Mouse (Mus musculus) midbrain, embryonic 13.5 days (tissue): ENCODE measurements around the gene 1600002K03Rik. TPM values are rescaled to one million over a fixed set of nuclear protein-coding genes. Genes with fewer than 3 reads are reported as not detected.

Experiments
- ATAC-seq: fragments of 200-750 bp; cut with Nextera tagmentation; 2 replicates; pipeline ENCODE4 v1.8.0; 2017; ENCODE audit warnings: mild to moderate bottlenecking, moderate TSS enrichment, moderate library complexity
- H3K27ac ChIP-seq: fragments of 300-500 bp; sonication (generic); 2 replicates; pipeline ENCODE4 v1.5.1; 2015; ENCODE audit warnings: inconsistent platforms, mild to moderate bottlenecking, moderate library complexity
- H3K27me3 ChIP-seq: fragments of 300-500 bp; sonication (generic); 2 replicates; pipeline ENCODE4 v1.6.1; 2015; ENCODE audit warnings: mild to moderate bottlenecking, inconsistent platforms
- H3K36me3 ChIP-seq: fragments of 300-500 bp; sonication (generic); 2 replicates; pipeline ENCODE4 v1.6.1; 2015; ENCODE audit warnings: mild to moderate bottlenecking, inconsistent platforms
- H3K4me1 ChIP-seq: fragments of 300-500 bp; sonication (generic); replicated peaks from 2 replicates; pipeline ENCODE4 v1.6.1; 2015; ENCODE audit warnings: inconsistent platforms
- H3K4me2 ChIP-seq: fragments of 300-500 bp; sonication (generic); replicated peaks from 2 replicates; pipeline ENCODE4 v1.6.1; 2015; ENCODE audit warnings: moderate library complexity, mild to moderate bottlenecking, inconsistent platforms
- H3K4me3 ChIP-seq: fragments of 300-500 bp; sonication (generic); replicated peaks from 2 replicates; pipeline ENCODE4 v1.5.1; 2015; ENCODE audit warnings: mild to moderate bottlenecking, inconsistent platforms
- H3K9ac ChIP-seq: fragments of 300-500 bp; sonication (generic); replicated peaks from 2 replicates; pipeline ENCODE4 v1.6.1; 2015; ENCODE audit warnings: mild to moderate bottlenecking, inconsistent platforms
- H3K9me3 ChIP-seq: fragments of 300-500 bp; sonication (generic); 2 replicates; pipeline ENCODE4 v1.6.1; 2016; ENCODE audit warnings: mild to moderate bottlenecking, inconsistent platforms
- WGBS: fragments of 180-500 bp; shearing (Covaris S2); methylation state at CpG from one replicate; pipeline ENCODE4 v1.1.7; 2015; 5-methylcytosine and 5-hydroxymethylcytosine counted together
- polyA plus RNA-seq: library from polyadenylated mRNA; unstranded; fragments of >200 nt; fragmentation: Nextera tagmentation; extraction: Ambion mirVana; gene quantifications from 2 replicates; pipeline ENCODE4 v1.2.1, GENCODE M21; 2015

The 1600002K03Rik gene
- 11.9 and 14.5 TPM in 2 replicates for polyA plus RNA-seq

DNA sequence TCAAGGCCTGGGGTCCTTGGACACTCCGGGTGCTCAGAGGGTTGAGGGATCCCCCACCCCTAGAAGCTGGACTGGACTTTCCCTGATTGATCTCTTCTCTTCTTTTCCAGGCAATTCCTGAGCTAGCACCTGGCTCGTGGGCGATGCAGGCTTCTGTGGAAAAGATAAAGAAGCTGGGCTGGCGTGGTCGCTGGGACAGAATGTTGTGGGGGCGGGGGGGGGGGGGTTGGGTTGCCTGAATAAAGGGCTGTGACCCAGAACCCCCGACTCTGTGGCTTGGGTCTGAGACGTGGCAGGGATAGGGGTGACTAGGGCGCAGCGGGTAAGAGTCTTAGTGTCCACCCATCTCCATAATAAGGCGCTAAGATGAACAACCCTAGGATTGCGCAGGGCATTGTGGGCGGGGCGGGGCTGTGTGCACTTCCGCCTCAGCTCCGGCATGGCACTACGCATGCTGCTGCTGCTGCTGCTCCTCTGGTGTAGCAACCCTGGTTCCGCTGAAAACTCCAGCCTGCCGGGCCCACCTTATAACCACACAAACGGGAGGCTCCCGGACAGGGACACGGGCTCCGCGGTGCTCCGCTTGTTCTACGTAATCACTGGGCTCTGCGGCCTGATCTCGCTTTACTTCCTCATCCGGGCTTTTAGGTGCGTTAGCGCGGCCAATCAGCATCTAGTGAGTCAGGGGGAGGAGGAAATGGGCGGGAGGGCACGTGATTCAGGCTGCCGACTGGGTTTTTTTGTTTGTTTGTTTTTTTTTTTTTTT is at the start of gene 1600002K03Rik:
1600002K03Rik (plus strand) TSS at position 418 of the 766 bp plus-strand sequence.
- Histone ChIP-seq H3K4me3 (peak within 1 kb of the TSS; percentile 46), H3K9ac (peak within 1 kb of the TSS; percentile 64), H3K4me1 (peaks cover 74% of the 10 kb centered on the region), H3K27me3 (no peaks in the 10 kb centered on the region), H3K9me3 (no peaks in the 10 kb centered on the region), H3K27ac (peak within 1 kb of the TSS; percentile 85), H3K36me3 (peaks cover 28% of the 10 kb centered on the region), H3K4me2 (peak within 1 kb of the TSS; percentile 64)
- peak; percentile 68 for ATAC-seq
- WGBS, result 10% methylated on average over 33 of the region's 35 CpGs

DNA sequence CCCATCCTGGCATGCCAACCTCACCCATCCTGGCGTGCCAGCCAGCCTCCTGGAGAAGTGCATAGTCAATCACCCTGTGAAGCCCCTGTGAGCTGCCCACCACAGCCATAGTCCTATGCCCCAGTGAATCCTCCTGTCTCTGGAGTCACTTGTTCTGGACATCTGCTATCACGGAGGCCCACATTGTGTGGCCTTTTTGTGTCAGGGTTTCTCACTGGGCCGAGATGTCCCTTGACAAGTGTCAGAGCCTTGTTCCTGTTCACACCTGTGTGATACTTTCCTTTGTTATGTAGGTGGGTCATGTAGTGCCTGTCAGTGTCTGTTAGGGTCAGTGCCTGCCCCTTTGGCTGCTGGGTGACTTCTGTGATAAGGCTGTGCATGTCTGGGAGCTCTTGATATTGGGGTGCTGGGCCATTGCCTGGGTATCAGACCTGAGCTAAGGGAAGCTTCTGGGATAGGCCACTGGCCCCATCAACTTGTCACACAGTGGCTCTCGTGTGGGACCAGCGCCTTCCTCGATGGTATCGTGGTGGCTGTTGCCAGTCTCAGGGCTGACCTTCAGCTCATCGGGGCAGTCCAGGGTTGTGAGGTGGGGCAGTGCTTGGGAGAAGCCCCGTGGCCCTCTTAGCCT is 48.7 kb upstream of the 1600002K03Rik start:
- H3K27ac ChIP-seq, result no peak overlapping the region
- peaks cover 72% of the 10 kb centered on the region for H3K36me3 ChIP-seq
- whole genome bisulfite sequencing, result 93% methylated on average over 9 of the region's 9 CpGs
- H3K27me3 ChIP-seq, result no peaks in the 10 kb centered on the region
- no peak overlapping the region for H3K9ac ChIP-seq
- no peak overlapping the region for H3K4me3 ChIP-seq
- H3K4me2 ChIP-seq, result no peak overlapping the region
- no peak for ATAC-seq
- H3K4me1 ChIP-seq, result peaks cover 13% of the 10 kb centered on the region
- no peaks in the 10 kb centered on the region for H3K9me3 ChIP-seq

DNA sequence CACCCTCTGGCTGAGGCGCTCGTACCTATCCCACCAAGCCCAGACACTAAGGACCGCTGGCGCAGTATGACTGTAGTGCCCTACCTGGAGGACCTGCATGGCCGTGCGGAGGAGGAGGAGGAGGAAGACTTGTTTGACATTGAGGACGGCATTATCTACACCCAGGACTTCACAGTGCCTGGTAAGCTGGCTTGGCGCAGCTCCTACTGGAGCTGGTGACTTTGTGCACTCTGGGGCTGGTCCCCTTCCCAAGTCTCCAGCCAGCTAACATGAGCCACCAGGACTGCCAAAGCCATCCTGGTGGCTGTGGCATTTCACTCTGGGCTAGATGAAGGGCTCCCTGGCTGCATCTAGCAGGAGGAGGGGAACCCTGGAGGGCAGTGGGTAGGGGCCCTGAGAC is 44.8 kb upstream of the 1600002K03Rik start:
- Histone ChIP-seq H3K36me3 (peaks cover 87% of the 10 kb centered on the region), H3K9me3 (no peaks in the 10 kb centered on the region), H3K4me1 (peaks cover 18% of the 10 kb centered on the region), H3K27ac (no peak overlapping the region), H3K27me3 (peaks cover 4% of the 10 kb centered on the region; the same call in 1 of the 2 replicates), H3K4me2 (no peak overlapping the region), H3K4me3 (no peak overlapping the region), H3K9ac (no peak overlapping the region)
- 93% methylated on average over 8 of the region's 8 CpGs for WGBS
- no peak for ATAC-seq

DNA sequence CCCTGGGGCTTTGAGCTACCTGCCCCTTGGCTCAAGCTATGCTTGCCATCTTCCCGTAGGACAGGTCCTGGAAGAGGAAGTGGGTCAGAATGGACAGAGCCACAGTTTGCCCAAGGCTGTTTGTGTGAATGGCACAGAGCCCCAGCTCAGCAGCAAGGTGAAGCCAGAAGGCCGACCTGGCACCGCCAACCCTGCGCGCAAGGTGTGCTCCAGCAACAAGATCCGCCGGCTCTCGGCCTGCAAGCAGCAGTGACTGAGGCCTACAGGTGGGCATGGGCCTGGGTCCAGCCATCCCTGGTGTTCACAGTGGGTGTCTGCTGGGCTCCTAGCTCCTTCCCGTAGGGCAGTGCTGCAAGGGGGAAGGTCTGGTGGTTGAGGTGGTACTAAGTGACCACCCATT is 42.9 kb upstream of the 1600002K03Rik start:
- Histone ChIP-seq H3K4me2 (no peak overlapping the region), H3K4me1 (peaks cover 24% of the 10 kb centered on the region), H3K4me3 (no peak overlapping the region), H3K27ac (no peak overlapping the region), H3K27me3 (peaks cover 4% of the 10 kb centered on the region; the same call in 1 of the 2 replicates), H3K9ac (no peak overlapping the region), H3K36me3 (peaks cover 100% of the 10 kb centered on the region), H3K9me3 (no peaks in the 10 kb centered on the region)
- WGBS, result 97% methylated on average over 7 of the region's 9 CpGs
- no peak for ATAC-seq

DNA sequence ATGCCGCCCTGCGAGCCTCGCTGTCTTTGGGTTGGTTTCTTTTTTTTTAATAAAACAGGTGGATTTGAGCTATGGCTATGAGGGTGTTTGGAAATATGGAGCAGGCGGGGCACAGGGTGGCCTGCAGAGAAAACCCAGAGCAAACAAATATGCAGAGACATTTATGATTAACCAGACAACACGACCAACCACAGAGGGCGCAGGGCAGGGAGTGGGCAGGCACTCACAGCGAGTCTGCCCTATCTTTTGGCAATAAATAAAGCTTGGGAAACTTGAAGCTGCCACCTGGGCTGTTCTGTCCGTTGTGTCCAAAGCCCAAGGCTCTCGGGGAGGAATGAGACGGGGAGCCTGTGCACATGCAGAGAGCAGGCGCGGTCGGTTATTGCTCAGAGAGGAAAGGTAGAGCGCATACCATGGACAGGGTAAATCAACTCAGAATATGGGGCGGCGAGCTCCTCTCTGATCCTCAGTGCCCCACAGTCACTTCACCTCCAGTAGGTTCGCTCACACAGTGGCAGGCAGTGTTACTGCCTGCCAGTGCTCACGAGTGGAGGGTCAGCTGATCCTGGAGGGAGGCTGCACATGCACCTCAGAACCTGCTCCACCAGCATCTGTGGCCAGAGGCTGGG is 42.2 kb upstream of the 1600002K03Rik start:
- Histone ChIP-seq H3K36me3 (peaks cover 100% of the 10 kb centered on the region), H3K4me3 (no peak overlapping the region), H3K4me2 (no peak overlapping the region), H3K4me1 (peaks cover 24% of the 10 kb centered on the region), H3K27me3 (peaks cover 9% of the 10 kb centered on the region), H3K9ac (no peak overlapping the region), H3K27ac (no peak overlapping the region), H3K9me3 (no peaks in the 10 kb centered on the region)
- 87% methylated on average over 18 of the region's 18 CpGs for WGBS
- ATAC-seq, result 0 out of 2 replicates have a peak, but pooled peaks have one; percentile 7

DNA sequence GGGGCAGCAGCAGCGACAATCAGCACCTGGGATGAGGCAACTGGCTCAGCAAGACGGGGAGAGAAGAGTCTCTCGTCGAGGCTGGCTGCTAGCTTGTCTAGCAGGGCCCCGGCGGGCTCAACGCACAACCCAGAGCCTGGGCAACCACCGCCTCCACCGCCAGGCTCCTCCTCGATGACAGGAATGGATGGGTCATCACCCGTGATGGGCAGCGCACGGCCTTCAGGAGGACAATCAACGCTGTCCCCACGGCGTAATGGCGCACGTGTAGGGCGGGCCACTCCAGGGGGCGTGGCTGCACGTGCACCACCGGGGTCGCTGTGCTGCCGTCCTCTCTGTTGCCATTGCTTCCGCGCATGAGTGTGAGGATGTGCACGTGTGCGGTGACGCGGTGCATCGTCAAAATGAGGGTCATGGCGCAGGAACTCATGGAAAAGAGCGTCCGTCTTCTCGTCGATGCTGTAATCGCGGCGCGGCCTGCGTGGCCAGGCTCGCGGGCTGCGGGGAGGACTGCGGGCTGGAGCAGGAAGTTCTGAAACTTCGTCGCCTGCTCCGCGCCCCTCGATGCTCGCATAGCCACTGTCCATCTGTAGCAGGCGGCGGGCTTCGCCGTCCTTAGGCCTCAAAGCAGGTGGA is 41.3 kb upstream of the 1600002K03Rik start:
- Histone ChIP-seq H3K27ac (no peak overlapping the region; the same call in 1 of the 2 replicates), H3K36me3 (peaks cover 100% of the 10 kb centered on the region), H3K4me1 (peaks cover 28% of the 10 kb centered on the region), H3K9me3 (no peaks in the 10 kb centered on the region), H3K9ac (peak overlapping the region; percentile 53; the same call in 1 of the 2 replicates), H3K27me3 (peaks cover 18% of the 10 kb centered on the region), H3K4me3 (peak overlapping the region; percentile 14; the same call in 1 of the 2 replicates), H3K4me2 (peak overlapping the region; percentile 29)
- ATAC-seq, result peak; percentile 41
- 16% methylated on average over 55 of the region's 55 CpGs for WGBS

DNA sequence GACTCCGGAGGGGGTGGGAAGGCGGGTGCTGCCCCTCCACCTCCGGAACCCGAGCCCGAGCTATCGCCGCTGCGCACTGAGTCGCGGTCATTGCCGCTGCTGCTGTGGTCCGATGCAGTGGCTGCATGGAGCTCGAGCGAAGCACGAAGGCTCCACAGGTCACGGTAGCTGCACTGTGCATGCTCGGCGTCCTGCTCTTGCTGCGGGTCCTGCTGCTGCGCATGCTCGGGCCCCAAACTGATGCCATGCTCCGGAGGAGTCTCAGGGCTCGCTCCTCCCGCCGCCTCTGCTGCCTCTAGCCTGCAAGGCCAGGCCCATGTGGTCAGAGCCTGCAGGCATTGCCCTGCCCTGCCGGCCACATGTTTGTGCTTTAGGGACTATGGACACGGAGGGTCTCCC is 40.8 kb upstream of the 1600002K03Rik start:
- WGBS, result 26% methylated on average over 27 of the region's 27 CpGs
- Histone ChIP-seq H3K4me2 (peak overlapping the region; percentile 29), H3K27ac (no peak overlapping the region; the same call in 1 of the 2 replicates), H3K36me3 (peaks cover 95% of the 10 kb centered on the region), H3K27me3 (peaks cover 23% of the 10 kb centered on the region), H3K9ac (peak overlapping the region; percentile 53; the same call in 1 of the 2 replicates), H3K4me1 (peaks cover 33% of the 10 kb centered on the region), H3K9me3 (no peaks in the 10 kb centered on the region), H3K4me3 (peak overlapping the region; percentile 14; the same call in 1 of the 2 replicates)
- ATAC-seq, result no peak

DNA sequence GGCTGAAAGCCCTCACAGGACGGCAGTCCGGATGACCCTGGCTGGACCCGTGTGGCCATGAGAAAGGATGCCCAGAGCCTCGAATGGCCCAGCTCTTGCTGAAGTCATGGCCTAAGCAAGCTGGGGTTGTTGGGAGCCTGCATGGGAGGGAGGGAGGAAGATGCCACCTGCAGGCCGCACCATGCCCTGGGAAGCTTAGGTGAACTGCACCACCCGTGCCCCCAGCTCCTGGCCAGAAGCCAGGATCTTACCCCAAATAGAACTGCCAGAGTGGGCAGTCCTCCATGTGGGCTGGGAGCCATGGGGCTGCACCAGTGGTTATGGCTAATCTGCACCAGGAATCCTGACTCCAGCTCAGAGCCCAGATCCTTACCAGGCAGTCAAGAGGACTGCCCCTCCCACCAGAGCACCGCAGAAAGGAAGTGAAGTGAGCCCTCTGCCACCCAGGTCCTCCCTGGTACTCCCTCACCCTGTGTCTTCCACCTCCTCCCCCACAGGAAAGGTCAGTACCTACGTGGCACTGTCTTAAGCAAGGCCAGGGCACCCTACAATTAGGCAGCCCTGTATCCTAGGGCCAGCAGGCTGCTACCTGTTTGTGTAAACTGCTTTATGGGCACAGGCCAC is 39.4 kb upstream of the 1600002K03Rik start:
- peaks cover 81% of the 10 kb centered on the region for H3K36me3 ChIP-seq
- H3K4me1 ChIP-seq, result peaks cover 47% of the 10 kb centered on the region
- H3K9me3 ChIP-seq, result no peaks in the 10 kb centered on the region
- peaks cover 24% of the 10 kb centered on the region for H3K27me3 ChIP-seq
- H3K4me3 ChIP-seq, result no peak overlapping the region
- H3K9ac ChIP-seq, result no peak overlapping the region
- WGBS, result 74% methylated on average over 8 of the region's 8 CpGs
- H3K27ac ChIP-seq, result no peak overlapping the region
- no peak overlapping the region for H3K4me2 ChIP-seq
- ATAC-seq, result no peak

DNA sequence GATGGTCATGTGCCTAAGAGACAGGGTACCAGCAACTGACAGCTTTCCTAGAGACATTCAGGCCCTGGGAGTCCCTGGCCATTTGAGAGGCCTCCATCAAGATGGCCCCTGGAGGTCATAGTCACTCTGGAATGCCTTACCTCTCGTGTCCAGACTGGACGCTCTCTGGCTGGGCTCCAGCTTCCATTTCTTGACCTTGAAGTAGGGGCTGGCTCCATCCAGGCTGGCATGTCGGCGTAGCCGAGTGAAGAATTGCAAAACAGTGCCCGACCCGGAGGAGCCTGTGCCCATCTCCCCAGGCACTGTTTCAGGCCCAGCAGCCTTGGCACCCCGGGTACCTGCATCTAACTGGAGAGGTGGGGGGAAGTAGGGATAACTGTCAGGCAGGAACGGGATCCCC is 38.3 kb upstream of the 1600002K03Rik start:
- no peak overlapping the region for H3K4me2 ChIP-seq
- no peak overlapping the region for H3K9ac ChIP-seq
- peaks cover 70% of the 10 kb centered on the region for H3K36me3 ChIP-seq
- ATAC-seq, result no peak
- H3K27me3 ChIP-seq, result peaks cover 24% of the 10 kb centered on the region
- no peak overlapping the region for H3K27ac ChIP-seq
- no peaks in the 10 kb centered on the region for H3K9me3 ChIP-seq
- peaks cover 54% of the 10 kb centered on the region for H3K4me1 ChIP-seq
- H3K4me3 ChIP-seq, result no peak overlapping the region
- whole genome bisulfite sequencing, result 89% methylated on average over 9 of the region's 9 CpGs

DNA sequence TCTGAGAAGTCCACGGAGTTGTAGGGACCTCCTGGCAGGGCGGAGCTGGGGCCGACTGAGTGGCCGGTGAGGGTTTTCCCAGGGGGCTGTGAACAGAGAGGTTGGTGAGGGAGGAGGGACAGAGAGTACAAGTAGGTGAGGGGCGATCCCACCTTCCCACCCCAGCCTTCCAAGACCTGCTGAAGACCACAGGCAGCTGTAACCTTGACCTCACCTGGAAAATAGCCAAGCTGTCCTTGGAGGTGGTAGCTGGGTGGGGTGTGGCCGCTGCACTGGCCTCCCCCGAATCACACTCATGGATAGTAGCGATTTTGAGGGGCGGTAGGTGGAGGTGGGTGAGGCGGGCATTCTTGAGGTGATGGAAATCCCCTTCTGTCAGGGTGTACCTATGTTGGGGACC is 37.6 kb upstream of the 1600002K03Rik start:
- Histone ChIP-seq H3K27ac (no peak overlapping the region), H3K4me1 (peaks cover 57% of the 10 kb centered on the region), H3K4me3 (no peak overlapping the region), H3K4me2 (no peak overlapping the region), H3K9ac (no peak overlapping the region), H3K27me3 (peaks cover 24% of the 10 kb centered on the region), H3K36me3 (peaks cover 63% of the 10 kb centered on the region), H3K9me3 (no peaks in the 10 kb centered on the region)
- WGBS, result 90% methylated on average over 10 of the region's 10 CpGs
- no peak for ATAC-seq

DNA sequence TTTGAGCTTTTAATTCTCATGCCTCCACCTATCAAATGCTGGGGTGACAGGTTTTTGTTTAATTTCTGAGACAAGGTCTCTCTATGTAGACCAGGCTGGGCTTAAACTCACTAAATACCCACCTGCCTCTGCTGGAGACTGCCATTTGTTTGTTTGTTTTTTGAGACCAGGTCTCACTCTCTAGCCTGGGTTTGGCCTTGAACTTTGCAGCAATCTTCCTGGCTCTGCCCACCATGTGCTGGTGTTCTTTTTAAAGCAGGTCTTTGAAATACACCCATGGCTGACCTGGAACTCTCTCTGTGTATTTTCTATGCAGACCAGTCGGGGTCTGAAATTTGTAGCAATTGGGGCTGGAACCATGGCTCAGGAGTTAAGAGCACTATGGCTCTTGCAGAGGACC is 37.1 kb upstream of the 1600002K03Rik start:
- no peak overlapping the region for H3K9ac ChIP-seq
- H3K27ac ChIP-seq, result no peak overlapping the region
- no peak overlapping the region for H3K4me2 ChIP-seq
- no peaks in the 10 kb centered on the region for H3K9me3 ChIP-seq
- H3K4me1 ChIP-seq, result peaks cover 59% of the 10 kb centered on the region
- 95% methylated on average over 1 of the region's 1 CpGs for WGBS
- peaks cover 24% of the 10 kb centered on the region for H3K27me3 ChIP-seq
- no peak overlapping the region for H3K4me3 ChIP-seq
- no peak for ATAC-seq
- H3K36me3 ChIP-seq, result peaks cover 58% of the 10 kb centered on the region
